9 mouse cellular contexts compared by ENCODE assay signal in the genomic region with DNA sequence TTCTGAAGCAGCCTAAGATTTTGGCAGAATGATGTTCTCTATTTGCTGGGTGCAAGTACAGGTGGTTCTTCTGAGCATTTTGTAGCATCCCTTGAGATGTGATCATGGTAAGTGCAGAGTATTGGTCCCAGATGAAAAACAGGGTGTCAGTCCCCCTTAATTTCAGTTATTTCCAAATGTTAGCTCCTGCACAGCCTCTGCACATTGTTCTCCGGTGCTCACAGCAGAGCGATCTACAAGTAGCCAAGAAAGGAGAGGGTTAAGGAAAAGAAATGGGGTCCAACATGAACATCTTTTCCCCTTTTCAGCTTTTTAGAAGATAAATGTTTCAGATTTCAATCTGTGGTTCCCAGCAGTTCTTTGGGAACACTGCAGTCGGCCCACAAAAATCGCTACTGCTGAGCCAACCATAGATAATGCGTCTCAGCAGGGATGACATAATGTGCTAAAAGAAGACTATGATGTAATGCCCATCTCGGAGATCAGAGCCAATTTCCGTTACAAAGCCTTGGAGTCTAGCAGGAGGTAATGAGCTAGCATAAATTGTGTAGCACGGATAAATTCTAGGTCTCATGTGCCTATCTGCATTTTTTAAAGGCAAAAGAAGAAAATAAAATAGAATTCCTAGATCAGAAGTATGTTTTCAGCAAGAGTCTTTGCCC.
A peak's percentile ranks its signal among the peaks of the same experiment; 100 is the strongest.
DNase-seq lines count a peak whose midpoint lies in the region; ATAC-seq and TF ChIP-seq lines count a peak whose summit lies in the region.
"Had no signal": no experiment of that assay in that cellular context is flagged by ENCODE, and none has a peak within 500 bp of the region (broad histone marks: within the 10 kb centered on the region; RNA-seq: fewer than 3 reads in every experiment).

No protein-coding gene starts in this region.

- H3K4me3 ChIP-seq in heart, embryonic 12.5 days: no peak overlapping the region
- H3K4me3 ChIP-seq in layer of hippocampus, adult 2 months: peak overlapping the region; percentile 46
- no peak overlapping the region for H3K4me3 ChIP-seq in midbrain, embryonic 13.5 days (replicated peaks)
- H3K4me3 ChIP-seq: limb, embryonic 13.5 days had no signal

- peak overlapping the region; percentile 25; the same call in 1 of the 2 replicates for H3K4me2 ChIP-seq in heart, embryonic 12.5 days
- H3K4me2 ChIP-seq in midbrain, embryonic 13.5 days (replicated peaks): peak overlapping the region; percentile 39
- H3K4me2 ChIP-seq: limb, embryonic 13.5 days had no signal

- peak; percentile 79 for ATAC-seq in heart, embryonic 12.5 days (ENCODE audit: insufficient number of reproducible peaks, low FRiP score)
- ATAC-seq in midbrain, embryonic 13.5 days: peak; percentile 77
- ATAC-seq in erythroid progenitor cell, adult 5-6 weeks (replicated peaks; ENCODE audit: low FRiP score, poor library complexity, severe bottlenecking): no peak

- DNase-seq in right cerebral cortex, adult 2 months (ENCODE audit: low spot score in 2 of 2): peak; percentile 66 to 67
- no peak for DNase-seq in right cerebral cortex, postnatal 14 days
- DNase-seq in embryo, embryonic 10 days (ENCODE audit: low spot score): peak; percentile 69
- peak; percentile 72 to 91 for DNase-seq in layer of hippocampus, adult 2 months (ENCODE audit: low spot score in 2 of 2)
- DNase-seq in yolk sac, embryonic 10.5 days (ENCODE audit: low spot score): no peak

- H3K27me3 ChIP-seq in heart, embryonic 12.5 days (replicated peaks): no peaks in the 10 kb centered on the region
- H3K27me3 ChIP-seq in midbrain, embryonic 13.5 days: no peaks in the 10 kb centered on the region

- peaks cover 15% of the 10 kb centered on the region for H3K4me1 ChIP-seq in heart, embryonic 12.5 days (replicated peaks)
- peaks cover 37% of the 10 kb centered on the region for H3K4me1 ChIP-seq in midbrain, embryonic 13.5 days (replicated peaks)

- peak; percentile 46 for TF ChIP-seq CTCF in layer of hippocampus, adult 2 months (conservative IDR thresholded peaks at IDR 0.05)

- no peaks in the 10 kb centered on the region for H3K9me3 ChIP-seq in heart, embryonic 12.5 days (replicated peaks)
- H3K9me3 ChIP-seq in midbrain, embryonic 13.5 days: no peaks in the 10 kb centered on the region
- H3K9me3 ChIP-seq: limb, embryonic 13.5 days had no signal

- peak overlapping the region; percentile 48; the same call in 1 of the 2 replicates for H3K9ac ChIP-seq in heart, embryonic 12.5 days
- no peak overlapping the region for H3K9ac ChIP-seq in midbrain, embryonic 13.5 days (replicated peaks)
- H3K9ac ChIP-seq: limb, embryonic 13.5 days had no signal

- H3K36me3 ChIP-seq in heart, embryonic 12.5 days: no peaks in the 10 kb centered on the region
- no peaks in the 10 kb centered on the region for H3K36me3 ChIP-seq in midbrain, embryonic 13.5 days
- H3K36me3 ChIP-seq: limb, embryonic 13.5 days had no signal

- peak overlapping the region; percentile 65 for H3K27ac ChIP-seq in heart, embryonic 12.5 days (ENCODE audit: poor library complexity, severe bottlenecking)
- peak overlapping the region; percentile 92 for H3K27ac ChIP-seq in layer of hippocampus, adult 2 months
- peak overlapping the region; percentile 69 for H3K27ac ChIP-seq in midbrain, embryonic 13.5 days
- H3K27ac ChIP-seq: limb, embryonic 13.5 days had no signal

- WGBS in heart, embryonic 12.5 days: 24% methylated on average over 8 of the region's 8 CpGs
- WGBS in midbrain, embryonic 13.5 days: 14% methylated on average over 8 of the region's 8 CpGs

Comparison
In these comparisons a context has a peak if more than half of its experiments do, and no peak if none do; other contexts are left out.
1. DNase-seq: peak in right cerebral cortex, adult 2 months (2 of 2), embryo, embryonic 10 days (single experiment) and layer of hippocampus, adult 2 months (2 of 2); none in right cerebral cortex, postnatal 14 days (single experiment) and yolk sac, embryonic 10.5 days (single experiment).
2. Peak in every context shown above with its lines, with median percentiles within 50 percentile points of each other: H3K27ac ChIP-seq.